Mouse (Mus musculus) ES-Bruce4 (cell line): Measurements from ENCODE around the gene Rbm12.

Source experiments
- CTCF ChIP-seq: IDR thresholded peaks from one replicate; pipeline ENCODE4 v1.8.1; 2011; ENCODE audit warnings: low read depth, low read length
- EP300 ChIP-seq: IDR thresholded peaks from 2 replicates; pipeline ENCODE4 v1.6.1; 2011; ENCODE audit warnings: low read depth, low read length; ENCODE audit not compliant: insufficient read depth
- POLR2A ChIP-seq: IDR thresholded peaks from one replicate; pipeline ENCODE4 v1.8.1; 2011; ENCODE audit warnings: low read length; ENCODE audit not compliant: insufficient read depth

DNA sequence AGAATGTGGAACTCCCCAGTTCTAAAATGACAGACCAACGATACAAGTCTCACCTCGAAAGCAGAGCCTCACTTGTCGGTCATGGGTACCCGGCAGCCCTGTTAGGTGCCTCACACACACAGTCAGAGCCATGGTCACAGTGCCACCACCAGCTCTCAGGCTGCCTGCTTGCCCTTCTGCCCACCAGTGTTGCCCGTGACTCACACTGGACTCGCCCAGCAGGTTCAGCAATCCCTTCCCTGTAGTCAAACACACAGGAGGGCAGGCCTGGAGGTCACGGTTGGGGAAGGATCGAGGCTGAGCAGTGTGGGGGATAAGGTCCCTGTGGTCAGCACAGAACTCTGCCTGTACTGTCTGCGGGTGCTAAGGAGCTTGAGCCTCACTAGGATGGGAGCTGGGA is 59.0 kb downstream of the Rbm12 start, which contains the start of gene Fer1l4:
- TF ChIP-seq CTCF (no peak), POLR2A (no peak), EP300 (no peak)
